Mouse (Mus musculus) small intestine, adult 2 months (tissue): ENCODE measurements at regions not wholly inside any gene's neighbourhood (a gene's known extent, or its start where the extent isn't known, plus 50 kb on each side); places are given as distances from the start of the nearest gene placed in this dataset.

Experiments
- H3K27ac ChIP-seq: fragments of 200-500 bp; 2 replicates; pipeline ENCODE4 v1.5.1; 2012; ENCODE audit warnings: low read depth, low read length, control low read depth, inconsistent platforms; ENCODE audit not compliant: insufficient read depth
- H3K27me3 ChIP-seq: fragments of 200-500 bp; 2 replicates; pipeline ENCODE4 v1.6.1; 2012; ENCODE audit warnings: mild to moderate bottlenecking, moderate library complexity, low read length, inconsistent platforms; ENCODE audit not compliant: control insufficient read depth, insufficient read depth
- H3K36me3 ChIP-seq: fragments of 200-500 bp; 2 replicates; pipeline ENCODE4 v1.6.1; 2012; ENCODE audit warnings: mild to moderate bottlenecking, low read length, control low read depth, inconsistent platforms; ENCODE audit not compliant: control insufficient read depth, insufficient read depth
- H3K4me1 ChIP-seq: fragments of 200-500 bp; 2 replicates; pipeline ENCODE4 v1.6.1; 2012; ENCODE audit warnings: low read length, inconsistent platforms, mixed read lengths; ENCODE audit not compliant: control insufficient read depth, insufficient read depth, insufficient read length
- H3K4me3 ChIP-seq: fragments of 200-500 bp; 2 replicates; pipeline ENCODE4 v1.5.1; 2012; ENCODE audit warnings: low read depth, mild to moderate bottlenecking, control low read depth, inconsistent platforms, low read length, moderate library complexity
- CTCF ChIP-seq: fragments of 200-500 bp; IDR thresholded peaks from 2 replicates; pipeline ENCODE4 v1.5.1; 2012; ENCODE audit warnings: low read depth, mild to moderate bottlenecking, control low read depth, inconsistent platforms, low read length, moderate library complexity, mixed read lengths; ENCODE audit not compliant: insufficient replicate concordance, insufficient read length; ENCODE audit errors: extremely low read depth
- POLR2A ChIP-seq: fragments of 200-500 bp; IDR thresholded peaks from 2 replicates; pipeline ENCODE4 v1.6.1; 2012; ENCODE audit warnings: low read depth, mild to moderate bottlenecking, control low read depth, inconsistent platforms, low read length, moderate library complexity
- WGBS: fragments of 180-500 bp; shearing (Covaris S2); methylation state at CpG from one replicate; pipeline ENCODE4 v1.1.7; 2018; 5-methylcytosine and 5-hydroxymethylcytosine counted together

DNA sequence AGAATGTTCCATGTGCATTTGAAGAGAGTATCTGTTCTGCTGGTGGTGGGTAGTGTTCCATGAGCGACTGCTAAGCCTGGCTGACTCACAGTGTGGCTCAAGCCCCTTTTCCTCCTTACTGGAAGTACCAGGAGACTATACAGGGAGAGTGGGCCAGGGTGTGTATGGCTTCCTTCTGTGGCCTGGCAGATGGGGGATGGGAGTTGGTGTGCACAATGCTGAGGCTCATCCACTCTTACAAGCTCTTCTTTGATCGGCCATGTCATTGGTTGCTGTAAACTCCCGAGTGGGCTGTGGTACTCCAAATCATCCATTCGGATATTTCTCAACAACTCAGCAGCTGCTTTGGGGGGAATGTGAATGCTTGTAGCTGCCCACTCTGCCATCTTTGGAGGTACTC, 150.2 kb downstream of the Slc38a4 start:
- Histone ChIP-seq H3K27me3 (no peaks in the 10 kb centered on the region), H3K36me3 (no peaks in the 10 kb centered on the region), H3K4me3 (no peak overlapping the region), H3K4me1 (no peaks in the 10 kb centered on the region), H3K27ac (no peak overlapping the region)
- no peak for TF ChIP-seq POLR2A
- TF ChIP-seq CTCF = no peak
- 93% methylated on average over 4 of the region's 4 CpGs for WGBS

DNA sequence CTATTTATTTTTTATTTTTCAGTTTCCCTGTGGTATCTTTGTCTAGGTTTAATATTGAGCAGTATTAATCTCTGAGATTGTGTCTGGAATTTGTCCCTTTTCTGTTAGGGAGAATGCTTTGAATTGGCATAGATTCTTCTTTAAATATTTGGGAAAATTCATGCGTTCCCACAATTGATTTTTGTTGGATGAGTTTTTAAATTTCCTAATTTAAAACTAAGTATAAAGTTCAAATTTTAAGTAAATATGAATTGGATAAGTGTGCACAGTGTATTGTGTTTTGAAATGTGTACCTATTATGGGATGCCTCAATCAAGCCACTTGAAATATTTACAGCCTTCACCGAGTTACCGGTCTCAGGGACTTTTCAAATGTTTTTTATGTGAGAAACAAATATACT, 152.3 kb downstream of the Slc38a4 start:
- H3K4me1 ChIP-seq = no peaks in the 10 kb centered on the region
- H3K4me3 ChIP-seq = no peak overlapping the region
- no peaks in the 10 kb centered on the region for H3K27me3 ChIP-seq
- H3K27ac ChIP-seq = no peak overlapping the region
- 86% methylated on average over 3 of the region's 3 CpGs for WGBS
- TF ChIP-seq POLR2A (no peak), CTCF (no peak)
- H3K36me3 ChIP-seq = no peaks in the 10 kb centered on the region

DNA sequence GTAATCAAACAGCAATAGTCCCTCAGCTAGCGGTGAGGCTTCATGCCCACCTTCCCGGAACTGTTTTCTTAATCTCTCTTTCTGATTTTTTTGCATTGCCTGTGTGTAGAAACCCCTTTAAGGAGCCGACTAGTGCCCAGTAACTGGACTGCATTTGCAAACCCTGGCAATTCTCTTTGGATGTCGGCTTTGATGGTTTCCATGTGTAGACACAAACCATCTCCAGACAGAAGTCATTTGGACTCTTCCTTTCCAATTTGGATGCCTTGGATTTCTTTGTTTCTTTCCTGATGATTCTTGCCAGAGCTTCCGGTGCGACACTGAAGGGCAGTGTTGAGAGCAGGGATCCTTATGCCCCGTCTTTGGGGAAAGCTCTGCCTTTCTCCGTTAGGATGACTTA, 153.0 kb downstream of the Slc38a4 start:
- Histone ChIP-seq H3K27me3 (no peaks in the 10 kb centered on the region), H3K4me3 (no peak overlapping the region), H3K27ac (no peak overlapping the region), H3K36me3 (no peaks in the 10 kb centered on the region), H3K4me1 (no peaks in the 10 kb centered on the region)
- TF ChIP-seq CTCF = no peak
- TF ChIP-seq POLR2A = no peak
- WGBS = 81% methylated on average over 8 of the region's 8 CpGs

DNA sequence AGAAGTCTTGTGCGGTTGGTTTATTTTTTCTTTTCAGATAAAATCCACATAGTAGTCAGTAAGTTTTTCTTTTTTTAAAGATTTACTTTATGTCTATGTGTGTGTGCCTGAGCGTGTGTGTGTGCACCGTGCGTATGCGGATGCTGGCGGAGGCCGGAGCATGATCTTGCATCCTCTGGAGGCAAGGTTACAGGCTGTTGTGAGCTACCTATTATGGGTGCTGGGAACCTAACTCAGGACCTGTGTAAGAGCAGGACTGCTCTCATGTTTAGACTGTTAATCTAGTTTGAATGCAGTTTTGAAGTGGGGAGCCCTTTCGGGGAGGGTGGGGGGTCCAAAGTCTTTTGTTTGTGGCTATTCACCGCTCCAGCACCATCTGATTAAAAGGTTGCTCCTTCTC, 154.1 kb downstream of the Slc38a4 start:
- no peaks in the 10 kb centered on the region for H3K36me3 ChIP-seq
- no peak overlapping the region for H3K27ac ChIP-seq
- WGBS = 95% methylated on average over 9 of the region's 9 CpGs
- no peaks in the 10 kb centered on the region for H3K4me1 ChIP-seq
- H3K4me3 ChIP-seq = no peak overlapping the region
- H3K27me3 ChIP-seq = no peaks in the 10 kb centered on the region
- TF ChIP-seq POLR2A = no peak
- no peak for TF ChIP-seq CTCF

DNA sequence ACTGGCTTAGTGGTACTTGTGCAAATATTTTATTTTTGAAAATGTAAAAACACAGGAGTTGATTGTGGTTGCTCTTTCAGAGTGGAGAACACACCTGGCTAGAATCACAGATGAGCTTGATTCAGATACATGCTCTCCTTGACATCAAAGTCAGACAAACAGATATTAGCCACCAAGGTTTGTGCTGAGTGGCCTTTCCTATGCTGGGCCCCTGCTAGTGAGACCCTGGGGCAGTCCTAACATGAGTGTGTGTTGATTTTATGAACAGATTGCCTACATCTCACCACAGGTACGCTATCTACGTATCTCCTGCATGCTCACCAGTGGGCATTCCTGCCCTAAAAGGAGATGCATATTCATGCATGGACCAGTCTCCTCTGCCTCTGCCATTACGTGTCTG, 157.5 kb downstream of the Slc38a4 start:
- no peak overlapping the region for H3K4me3 ChIP-seq
- no peaks in the 10 kb centered on the region for H3K36me3 ChIP-seq
- WGBS = 93% methylated on average over 3 of the region's 3 CpGs
- no peak overlapping the region for H3K27ac ChIP-seq
- no peak for TF ChIP-seq POLR2A
- TF ChIP-seq CTCF = no peak
- no peaks in the 10 kb centered on the region for H3K27me3 ChIP-seq
- H3K4me1 ChIP-seq = no peaks in the 10 kb centered on the region

DNA sequence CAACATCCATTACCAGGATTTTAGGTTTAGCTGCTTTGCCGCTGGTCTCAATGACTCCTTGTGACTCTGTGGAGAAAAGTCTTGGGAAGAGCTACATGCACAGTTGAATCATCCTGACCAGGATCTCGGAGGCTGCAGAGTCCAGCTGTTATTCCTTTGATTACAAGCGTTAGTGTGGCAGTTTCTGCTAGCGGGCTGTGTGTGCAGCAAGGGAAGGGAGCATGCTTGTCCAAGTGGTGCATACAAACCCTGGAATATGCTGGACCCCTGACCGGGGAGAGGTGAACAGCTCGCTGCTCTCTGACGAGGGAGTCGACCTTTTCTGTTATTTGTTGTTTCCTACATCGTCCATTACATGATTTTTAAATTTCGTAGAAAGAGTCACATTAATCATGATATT, 170.9 kb downstream of the Slc38a4 start:
- H3K36me3 ChIP-seq = no peaks in the 10 kb centered on the region
- WGBS = 71% methylated on average over 10 of the region's 10 CpGs
- no peak for TF ChIP-seq CTCF
- TF ChIP-seq POLR2A = no peak
- H3K27ac ChIP-seq = no peak overlapping the region
- no peaks in the 10 kb centered on the region for H3K4me1 ChIP-seq
- H3K4me3 ChIP-seq = no peak overlapping the region
- H3K27me3 ChIP-seq = no peaks in the 10 kb centered on the region

DNA sequence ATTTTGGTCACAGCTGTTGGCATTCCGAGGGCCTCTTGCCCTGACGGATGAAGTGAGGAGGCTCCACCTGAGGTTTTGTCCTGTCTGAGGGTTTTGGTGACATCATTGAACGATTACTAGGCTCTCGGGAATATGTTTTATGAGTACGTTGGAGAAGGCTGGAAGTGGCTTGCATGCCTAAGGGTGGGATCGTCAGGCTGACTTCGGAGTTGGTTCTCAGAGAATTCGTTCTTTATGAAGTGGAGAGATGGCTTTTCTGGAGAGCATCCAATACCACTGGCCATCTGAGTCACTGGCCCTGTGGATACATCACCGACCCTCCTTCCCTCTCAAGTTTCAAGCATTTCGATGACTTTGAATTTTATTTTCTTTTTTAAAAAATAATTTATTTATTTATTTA, 172.0 kb downstream of the Slc38a4 start:
- no peak for TF ChIP-seq CTCF
- no peak for TF ChIP-seq POLR2A
- H3K4me1 ChIP-seq = no peaks in the 10 kb centered on the region
- no peaks in the 10 kb centered on the region for H3K36me3 ChIP-seq
- no peaks in the 10 kb centered on the region for H3K27me3 ChIP-seq
- H3K4me3 ChIP-seq = no peak overlapping the region
- H3K27ac ChIP-seq = no peak overlapping the region
- 88% methylated on average over 10 of the region's 10 CpGs for WGBS

DNA sequence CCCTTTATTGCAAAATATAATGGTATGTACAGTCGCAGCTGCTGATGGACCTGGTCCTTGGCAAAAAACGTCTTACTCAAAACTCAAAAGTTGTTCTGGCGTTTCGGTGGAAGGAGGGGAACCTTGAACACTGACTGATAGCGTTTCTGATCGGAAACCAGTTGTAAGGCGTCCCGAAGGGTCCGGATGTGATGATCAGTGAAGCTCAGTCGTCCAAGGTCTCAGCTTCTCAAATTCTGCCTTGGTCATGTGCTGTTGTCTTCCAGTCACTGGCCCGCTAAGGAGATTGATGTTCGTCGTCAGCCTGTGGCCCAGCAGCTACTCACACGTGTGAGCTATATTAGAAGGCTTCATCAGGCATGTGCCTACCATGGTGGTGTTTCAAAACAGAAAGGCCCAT, 173.5 kb downstream of the Slc38a4 start:
- H3K27me3 ChIP-seq = no peaks in the 10 kb centered on the region
- H3K36me3 ChIP-seq = no peaks in the 10 kb centered on the region
- 85% methylated on average over 14 of the region's 14 CpGs for WGBS
- TF ChIP-seq CTCF = no peak
- no peak for TF ChIP-seq POLR2A
- no peaks in the 10 kb centered on the region for H3K4me1 ChIP-seq
- no peak overlapping the region for H3K27ac ChIP-seq
- no peak overlapping the region for H3K4me3 ChIP-seq
